Mouse (Mus musculus) T-helper 1 cell (primary cell): ENCODE measurements around the gene Gm28047.

Source experiments
- in situ Hi-C: fragments of 300-600 bp; cut with MboI, MseI; formaldehyde crosslinking; loops from one replicate; pipeline ENCODE4 v1.15.1; 2025; ENCODE audit warnings: high pct_unique_total_duplicates

Gm28047 gene

DNA sequence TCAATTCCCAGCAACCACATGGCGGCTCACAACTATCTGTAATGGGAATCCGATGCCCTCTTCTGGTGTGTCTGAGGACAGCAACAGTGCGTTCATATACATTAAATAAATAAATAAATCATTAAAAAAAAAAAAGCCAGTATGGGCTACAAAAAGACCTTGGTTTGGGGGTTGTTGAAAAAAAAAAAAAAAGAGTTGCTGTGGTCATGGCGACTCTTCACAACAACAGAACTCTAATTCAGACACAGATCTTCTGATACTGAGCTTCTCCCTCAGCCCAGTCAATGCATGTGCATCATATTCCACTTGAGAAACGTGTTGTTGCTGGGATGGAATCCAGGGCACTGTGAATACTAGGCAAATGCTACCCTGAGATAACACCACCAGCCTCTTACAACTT, 72.3 kb downstream of the Gm28047 start:
- in situ Hi-C loops, result no loop called here

DNA sequence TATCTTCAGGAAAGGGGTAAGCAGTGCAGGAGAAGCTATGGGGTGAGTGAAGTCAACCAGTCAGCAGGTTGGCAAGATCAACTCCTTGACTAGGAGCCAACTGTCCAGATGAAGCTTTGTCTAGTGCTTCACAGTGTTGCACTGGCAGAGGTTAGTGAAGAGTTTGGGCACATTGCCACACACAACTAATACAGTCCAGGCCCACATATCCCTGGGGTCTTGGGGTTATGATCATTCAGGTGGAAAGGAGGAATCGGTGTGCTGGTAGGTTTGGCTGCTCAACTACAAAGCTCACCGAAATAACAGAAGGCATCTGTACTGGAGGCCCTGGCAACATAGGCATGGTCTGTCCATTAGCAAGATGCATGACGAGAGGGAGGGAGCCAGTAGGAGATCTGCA, 77.4 kb downstream of the Gm28047 start:
- in situ Hi-C loops, result no loop called here

DNA sequence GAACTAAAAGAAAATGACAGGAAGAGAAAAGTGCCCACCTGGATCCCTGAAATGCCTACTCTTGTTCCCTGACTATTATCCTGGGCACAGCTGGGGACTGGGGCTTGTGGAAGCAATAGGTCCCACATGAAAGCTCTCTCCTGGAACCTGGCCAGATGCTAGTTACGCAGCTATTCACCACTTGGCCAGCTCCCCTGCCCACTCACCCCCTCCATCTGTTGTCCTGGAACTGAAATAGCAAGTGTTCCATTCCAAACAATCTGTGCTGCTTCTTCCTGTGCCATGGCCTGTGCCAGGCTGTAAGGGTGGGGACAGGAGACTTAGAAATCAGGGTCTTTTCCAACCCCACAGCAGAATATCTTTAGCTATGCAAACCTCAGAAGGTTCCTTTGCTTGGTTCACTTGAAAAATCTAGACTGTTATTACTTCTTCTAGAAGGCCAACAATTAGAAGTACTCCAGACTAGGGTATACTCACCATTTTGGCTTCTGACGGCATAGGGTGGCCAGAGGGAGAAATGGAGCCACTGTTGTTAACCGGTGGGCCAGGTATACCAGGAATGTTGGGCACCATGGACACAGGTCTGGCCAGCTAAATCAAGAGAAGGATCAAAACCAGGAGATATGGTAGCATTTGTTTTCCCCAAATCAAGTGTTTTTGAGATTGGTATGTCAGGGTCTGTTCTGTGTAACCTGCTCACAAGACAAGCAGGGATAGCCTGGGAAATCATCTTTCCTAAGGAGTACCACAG, 78.0 kb downstream of the Gm28047 start:
- in situ Hi-C loops, result no loop called here

DNA sequence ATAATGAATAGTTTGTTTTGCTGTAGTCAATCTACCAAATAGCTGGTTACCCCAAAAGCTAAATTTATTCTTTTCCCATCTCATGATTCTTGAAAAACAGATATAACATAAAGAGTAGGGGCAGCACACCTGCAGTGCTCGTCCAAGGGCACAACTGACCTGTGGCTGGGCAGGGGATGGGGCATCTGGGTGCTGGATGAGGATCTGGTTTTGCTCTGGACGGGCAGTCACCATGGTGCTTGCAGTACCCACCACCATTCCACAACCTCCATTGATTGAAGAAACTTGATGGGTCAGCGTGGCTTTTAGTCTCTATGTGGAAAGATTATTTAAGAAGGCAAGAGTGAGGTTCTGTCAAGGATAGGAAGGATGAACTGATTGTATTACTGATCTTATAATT, 78.6 kb downstream of the Gm28047 start:
- in situ Hi-C loops, result no loop called here

DNA sequence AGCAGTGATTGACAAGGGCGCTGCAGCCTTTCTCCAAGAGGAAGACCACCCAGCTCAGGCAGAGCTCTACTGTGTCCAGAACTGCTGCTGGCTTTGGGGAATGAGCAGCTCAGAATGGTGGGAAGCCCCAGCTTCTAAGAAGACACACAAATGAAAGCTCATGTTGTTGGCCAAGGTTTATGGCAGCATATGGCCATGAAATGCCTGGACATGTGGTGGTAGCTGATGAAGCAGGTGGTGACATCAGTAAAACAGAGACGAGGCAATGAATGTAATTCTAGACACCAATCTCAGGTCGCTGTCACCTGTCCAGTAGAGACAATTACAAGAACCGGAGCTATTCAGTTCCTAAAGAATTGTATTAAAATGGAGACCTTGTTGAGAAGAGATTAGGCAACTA, 80.1 kb downstream of the Gm28047 start:
- in situ Hi-C loops, result no loop called here

DNA sequence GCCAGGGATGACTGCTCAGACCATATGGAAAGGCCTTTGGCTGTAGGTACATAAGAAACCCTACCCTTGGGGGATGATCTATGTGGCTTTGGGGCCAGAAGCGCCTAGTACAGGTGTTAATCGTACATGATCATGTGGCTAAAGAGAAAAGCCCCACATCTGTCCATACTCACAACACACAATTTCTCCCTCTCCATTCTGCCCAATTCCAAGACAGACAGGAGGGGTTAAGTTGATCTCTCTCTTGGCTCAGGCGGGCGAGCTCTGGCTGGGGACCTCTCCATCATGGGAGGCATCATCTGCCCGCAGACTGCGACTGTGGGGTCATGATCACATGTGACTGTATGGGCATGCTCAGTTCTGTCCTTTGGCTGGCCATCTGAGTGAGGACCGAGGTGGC, 90.9 kb downstream of the Gm28047 start:
- in situ Hi-C loops, result no loop called here

DNA sequence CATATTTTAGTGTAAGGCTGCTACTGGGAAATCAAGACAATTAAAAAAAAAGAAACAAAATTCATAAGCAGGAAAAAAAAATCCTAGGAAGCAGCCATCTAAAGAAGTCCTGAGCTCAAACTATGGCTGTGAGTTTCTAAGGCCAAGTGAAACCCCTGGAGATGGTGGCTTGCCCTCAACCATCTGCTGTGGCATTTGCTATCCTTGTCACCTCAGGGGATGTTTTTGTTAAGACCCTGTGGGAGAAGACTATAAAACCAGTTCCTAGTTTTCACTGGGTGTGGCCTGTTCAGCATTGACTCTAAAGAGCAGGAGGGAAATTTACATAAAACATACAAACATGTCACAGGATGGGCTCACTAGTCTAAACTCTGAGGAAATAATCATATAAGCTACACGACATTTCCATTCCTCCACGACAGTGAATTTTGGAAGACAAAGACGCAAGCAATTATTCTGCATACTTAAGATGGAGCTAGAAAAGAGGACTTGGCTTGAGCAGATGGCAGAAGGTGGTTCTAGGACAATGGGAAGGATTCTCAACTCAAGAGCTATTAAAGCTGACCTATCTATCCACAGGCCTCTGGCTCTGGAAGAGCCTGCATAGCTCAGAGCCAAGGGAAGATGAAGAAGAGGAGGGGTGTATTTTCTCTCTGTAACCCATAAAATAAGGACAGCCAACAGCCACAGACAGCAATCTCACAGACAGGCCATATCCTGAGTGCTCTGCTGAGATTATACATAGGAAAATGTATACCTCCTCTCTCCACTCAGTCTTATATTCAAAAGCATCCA, 92.6 kb downstream of the Gm28047 start:
- in situ Hi-C loops, result no loop called here

DNA sequence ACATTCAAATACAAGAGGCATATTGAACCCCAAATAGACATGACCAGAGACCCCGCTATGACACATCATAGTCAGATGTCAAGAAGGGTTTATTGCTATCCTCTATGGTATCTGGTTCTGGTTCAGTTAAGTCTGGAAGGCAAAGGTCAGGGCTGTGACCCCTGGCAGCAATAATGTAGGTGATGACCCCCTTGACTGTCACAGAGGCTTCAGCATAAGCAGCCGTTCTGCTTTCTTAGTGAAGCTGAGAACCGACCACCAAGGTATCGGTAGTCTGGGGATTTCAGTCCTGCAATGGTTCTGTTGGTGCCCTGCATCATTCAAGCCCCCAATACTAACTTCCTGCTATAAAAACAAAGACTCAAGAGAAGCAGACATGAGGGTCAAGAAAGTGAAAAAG, 93.3 kb downstream of the Gm28047 start:
- in situ Hi-C loops, result no loop called here

DNA sequence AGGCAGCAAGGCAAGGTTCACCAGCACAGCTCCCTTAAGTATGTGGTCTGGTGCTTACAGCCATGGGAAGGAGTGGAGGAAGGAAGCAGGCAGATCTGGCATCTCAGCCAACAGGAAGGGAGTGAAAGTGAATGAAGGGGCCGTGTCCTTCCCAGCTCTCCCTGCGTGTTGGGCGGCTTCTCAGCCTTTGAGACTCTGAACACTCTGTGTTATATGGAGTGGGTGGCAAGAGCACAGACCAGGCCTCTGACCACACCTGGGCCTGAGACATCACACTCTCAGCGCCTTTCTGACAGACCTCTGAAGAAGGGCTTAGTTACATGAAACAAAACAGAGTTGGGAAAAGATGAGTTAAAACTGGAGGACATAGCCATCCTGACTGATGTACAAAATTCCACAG, 94.3 kb downstream of the Gm28047 start:
- in situ Hi-C loops, result no loop called here

DNA sequence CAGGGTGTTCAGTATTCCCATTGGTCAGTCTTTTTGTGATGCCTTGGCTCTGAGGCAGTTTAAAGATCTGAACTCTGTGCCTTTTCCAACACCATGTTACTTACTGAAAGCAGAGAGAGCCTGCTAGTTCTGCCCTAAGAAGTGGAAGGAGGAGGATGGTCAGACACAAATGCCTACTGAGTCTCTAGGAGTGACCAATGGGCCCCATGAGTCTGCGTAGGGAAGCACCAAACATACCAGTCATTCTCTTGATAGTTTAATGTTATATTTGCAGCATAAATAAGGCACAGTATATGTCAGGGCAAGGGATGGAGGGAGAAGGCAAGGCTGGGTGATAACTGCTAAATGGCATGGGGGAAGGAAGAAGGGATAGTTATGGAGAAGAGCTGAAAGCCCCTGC, 96.5 kb downstream of the Gm28047 start:
- in situ Hi-C loops, result no loop called here

DNA sequence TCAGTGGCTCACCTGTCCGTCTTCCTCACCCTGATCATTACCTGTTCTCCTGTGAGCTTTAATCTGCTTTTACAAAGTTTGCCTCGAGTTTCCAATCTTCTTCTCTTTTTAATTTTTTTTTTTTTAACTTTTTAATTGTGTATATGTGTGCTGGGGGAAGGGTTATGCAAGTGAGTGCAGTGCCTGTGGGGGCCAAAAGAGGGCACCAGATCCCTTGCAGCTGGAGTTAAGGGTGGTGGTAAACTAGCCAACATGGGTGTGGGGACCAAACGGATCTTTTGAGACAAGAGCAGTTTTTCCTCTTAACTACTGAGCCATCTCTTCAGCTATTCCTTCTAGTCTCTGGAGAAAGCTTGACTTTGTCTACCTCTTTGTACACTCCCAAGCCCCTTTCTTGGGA, 96.9 kb downstream of the Gm28047 start:
- in situ Hi-C loops, result no loop called here

DNA sequence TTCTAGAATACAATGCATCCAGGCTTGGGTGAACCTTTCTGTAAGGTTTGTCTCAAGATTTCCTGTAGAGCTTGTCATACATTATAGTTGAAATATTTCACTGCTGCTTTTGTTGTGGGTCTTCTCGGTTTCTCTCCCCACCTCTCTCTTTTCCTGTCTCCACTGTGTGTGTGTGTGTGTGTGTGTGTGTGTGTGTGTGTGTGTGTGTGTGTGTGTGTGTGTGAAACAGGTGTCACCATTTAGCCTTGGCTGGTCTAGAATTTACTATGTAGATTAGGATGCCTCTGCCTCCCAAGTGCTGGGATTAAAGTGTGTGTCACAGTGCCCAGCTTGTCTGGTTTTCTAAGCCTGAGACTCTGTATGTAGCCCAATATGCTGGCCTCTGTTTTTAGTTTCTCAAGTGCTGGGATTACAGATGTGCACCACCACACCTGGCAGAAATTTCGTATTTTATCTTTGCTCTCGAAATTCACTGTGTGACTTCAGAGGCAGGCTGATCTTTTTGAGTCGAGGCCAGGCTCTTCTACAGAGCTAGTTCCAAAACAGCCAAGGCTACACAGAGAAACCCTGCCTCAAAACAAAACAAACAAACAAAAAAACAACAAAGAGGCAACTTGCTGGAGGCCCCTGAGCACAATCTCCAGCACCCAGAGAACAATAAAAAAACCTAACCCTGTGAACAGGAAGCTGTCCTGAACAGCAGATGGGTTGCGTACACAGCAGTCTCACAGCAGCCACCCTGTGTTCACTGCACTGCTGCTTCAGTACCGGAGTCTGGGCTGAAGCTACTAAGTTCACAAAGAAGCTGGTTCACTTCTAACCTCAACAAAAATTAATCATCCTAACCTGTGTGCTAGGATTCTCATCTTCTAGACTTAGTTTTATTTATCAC, 98.5 kb downstream of the Gm28047 start:
- in situ Hi-C loops, result no loop called here

DNA sequence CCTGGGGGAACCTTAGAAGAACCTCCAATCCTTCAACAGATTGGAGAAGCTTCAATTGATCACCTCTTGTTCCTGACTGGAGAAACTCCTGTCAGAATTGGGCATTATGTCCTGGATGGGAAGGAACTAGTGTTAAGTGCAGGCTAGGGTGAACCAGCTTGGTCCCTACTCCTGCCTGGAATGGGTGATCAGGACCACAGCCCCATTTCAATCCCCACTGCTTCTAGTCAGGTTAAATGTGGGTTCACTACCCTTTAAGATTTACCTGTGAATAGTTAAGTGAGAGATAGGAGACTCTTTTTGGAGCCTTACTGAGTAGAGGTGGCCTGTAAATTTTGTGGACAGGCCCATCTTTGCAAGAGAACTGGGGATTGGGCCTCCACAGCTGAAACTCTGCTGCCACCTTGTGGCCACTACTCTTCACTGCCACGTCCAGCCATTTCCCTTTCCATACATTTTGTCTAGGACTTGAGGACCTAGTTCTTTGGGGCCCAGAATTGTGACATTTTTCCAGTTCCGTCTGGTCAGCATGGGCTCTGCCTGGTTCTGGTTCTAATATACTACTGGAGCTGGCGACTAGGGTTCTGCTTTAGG, 99.9 kb downstream of the Gm28047 start, which contains the start of gene Npff:
Gene Npff, minus strand, starts transcription at position 51 of the 594 bp plus-strand sequence.
- in situ Hi-C loops, result no loop called here

DNA sequence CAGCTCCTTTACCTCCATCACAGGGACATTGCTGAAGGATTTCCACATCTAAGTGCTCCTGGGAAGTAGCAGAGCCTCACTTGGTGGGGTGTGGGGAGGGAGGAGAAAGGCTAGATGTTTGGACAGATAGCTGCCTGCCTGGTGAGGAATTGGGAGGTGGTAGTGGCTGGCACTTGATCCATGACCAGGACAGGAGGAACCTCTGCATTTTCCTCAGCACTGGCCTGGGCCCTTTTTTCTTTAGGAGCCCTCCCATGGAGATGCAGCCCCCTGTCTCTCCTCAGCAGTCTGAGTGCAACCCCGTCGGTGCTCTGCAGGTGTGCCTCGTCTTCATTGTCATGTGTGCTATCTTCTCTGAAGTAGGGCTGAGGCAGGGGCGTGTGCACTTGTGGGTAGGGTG, 103.4 kb downstream of the Gm28047 start:
- in situ Hi-C loops, result no loop called here

DNA sequence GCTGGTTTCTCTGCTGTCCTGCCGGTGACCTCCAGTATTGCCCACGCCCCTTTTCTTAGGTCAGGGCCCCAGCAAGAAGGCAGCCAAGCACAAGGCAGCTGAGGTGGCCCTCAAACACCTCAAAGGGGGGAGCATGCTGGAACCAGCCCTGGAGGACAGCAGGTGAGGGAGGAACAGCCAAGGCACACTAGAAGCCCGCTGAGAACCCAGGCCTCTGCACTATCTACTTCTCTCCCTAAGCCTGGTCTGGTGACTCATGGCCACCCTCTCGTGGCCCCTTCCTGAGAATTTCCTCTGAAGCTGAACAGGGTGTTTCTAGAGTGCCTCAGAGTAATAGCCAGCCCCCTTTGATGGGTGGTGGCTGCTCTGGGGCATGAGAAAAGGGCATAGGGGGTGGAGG, 104.5 kb downstream of the Gm28047 start:
- in situ Hi-C loops, result no loop called here

DNA sequence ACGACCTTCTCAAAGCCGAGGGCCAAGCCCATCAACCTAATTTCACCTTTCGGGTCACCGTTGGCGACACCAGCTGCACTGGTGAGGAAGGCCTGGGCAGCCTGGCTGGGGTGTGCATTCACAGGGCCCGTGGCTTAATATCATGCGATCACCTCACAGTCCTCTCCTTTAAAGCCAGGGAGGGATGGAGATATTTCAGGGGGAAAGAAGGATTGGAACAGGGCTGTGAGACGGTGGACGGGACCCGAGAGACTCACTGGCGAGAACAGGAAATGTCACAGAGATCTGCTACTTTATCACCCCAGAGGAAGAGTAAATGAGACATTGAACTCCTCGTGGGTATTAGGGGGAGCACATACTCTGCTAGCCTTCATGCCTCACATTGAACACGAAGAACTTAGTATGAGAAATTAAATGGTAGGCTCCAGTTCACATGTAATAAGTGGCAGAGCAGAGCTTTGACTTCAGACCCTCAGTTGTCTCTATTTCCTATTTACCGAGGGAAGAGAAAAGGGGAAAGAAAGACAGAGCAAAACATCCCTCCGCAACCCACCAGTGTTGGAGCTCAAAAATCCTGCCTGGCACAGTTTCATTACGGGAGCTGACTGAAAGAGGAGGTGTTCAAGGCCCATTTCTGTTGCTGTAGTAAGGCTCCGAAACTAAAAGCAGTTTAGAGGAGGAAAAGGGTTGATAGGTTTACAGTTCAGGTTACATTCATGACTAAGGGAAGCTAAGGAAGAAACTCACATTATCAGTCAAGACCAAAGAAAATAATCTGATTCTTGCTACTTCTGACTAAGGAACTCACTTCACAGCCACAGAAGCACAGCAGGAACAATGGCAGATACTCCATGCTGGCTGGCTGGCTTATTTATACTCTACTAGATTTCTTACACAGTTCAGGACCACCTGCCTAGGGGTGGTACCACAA, 105.4 kb downstream of the Gm28047 start:
- in situ Hi-C loops, result loop anchor here (5.0 kb wide), 1 partner anchor 47 kb away; the partner anchor contains the start of gene Pcbp2

DNA sequence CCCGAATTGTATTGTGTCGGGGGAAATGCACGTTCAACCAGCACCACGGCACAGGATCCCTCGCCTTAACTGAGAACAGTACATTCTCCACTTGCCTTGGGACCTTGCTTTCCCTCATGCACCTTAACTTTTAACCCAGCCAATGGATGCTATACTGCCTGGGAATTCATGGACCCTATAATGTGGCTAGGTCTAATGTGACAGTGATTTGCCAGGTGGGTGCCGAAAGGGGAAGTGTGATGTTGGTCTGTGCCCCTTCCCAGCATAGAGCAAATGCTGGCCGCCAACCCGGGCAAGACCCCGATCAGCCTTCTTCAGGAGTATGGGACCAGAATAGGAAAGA, 106.0 kb downstream of the Gm28047 start:
- in situ Hi-C loops, result loop anchor here (5.0 kb wide), 1 partner anchor 47 kb away; the partner anchor contains the start of gene Pcbp2

DNA sequence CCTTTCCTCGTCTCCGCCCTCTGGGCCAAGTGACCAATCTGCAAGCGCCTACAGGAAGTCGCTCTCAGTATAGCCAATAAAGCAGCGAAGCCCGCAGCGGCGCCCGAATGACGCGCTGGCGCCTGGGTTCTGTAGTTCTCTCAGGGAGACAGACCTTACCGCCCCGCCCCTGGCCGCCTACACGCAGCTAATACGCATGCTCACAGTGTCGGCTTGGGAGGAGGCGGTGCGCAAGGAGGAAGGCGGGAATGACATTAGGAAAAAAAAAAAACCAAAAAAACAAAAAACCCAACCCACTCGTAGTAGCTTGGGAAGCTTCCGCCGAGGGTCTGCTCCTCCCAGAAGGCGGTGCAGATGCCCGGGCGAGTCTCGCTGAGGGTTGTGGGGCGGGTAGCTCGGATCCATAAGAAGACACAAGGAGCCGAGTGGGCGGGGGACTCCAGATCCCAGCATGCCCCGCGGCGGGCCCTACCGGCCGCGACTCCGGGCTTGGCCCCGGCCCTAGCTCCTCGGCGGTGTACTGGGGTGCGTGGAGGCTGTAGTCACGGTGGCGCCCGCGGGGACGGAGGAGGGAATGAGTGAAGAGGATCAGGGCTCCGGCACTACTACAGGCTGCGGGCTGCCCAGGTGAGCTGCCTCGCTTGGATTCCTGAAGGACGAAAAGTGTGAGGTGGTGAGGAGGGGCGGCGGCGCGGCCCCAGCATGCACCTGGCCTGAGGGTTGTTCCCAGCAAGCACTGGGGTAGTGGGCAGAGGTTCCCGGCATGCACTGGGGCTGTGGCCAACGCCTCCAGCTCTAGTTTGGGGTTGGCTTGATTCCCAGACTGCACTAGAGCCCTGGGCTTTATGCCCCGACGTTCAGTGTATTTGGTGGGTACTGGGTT, 106.7 kb downstream of the Gm28047 start, which contains the start of gene Tarbp2:
Gene Tarbp2, plus strand, starts transcription at position 217 of the 883 bp plus-strand sequence.
- in situ Hi-C loops, result loop anchor here (5.0 kb wide), 1 partner anchor 46 kb away; the partner anchor contains the start of gene Pcbp2

DNA sequence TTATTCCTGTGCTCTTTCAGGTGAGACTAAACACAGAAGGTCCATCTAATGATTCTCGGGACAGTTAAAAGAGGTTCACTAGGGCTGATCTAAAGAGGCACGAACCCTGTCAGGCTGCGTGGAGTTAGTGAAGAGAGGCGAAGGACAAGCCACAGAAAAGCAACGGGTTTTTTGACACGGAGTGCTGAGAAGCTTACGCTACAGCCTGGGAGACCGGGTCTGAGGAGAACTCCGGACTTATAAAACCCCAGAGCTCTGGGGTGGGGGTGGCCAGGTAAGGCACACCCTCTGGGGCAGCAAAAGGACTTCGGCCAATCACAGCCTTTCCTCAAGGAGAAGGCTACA, 107.3 kb downstream of the Gm28047 start:
- in situ Hi-C loops, result loop anchor here (5.0 kb wide), 1 partner anchor 45 kb away; the partner anchor contains the start of gene Pcbp2
